Mouse (Mus musculus): ENCODE results near the gene Sntb2.
"Not testable (repeated sequence)": the region's sequence is repeated elsewhere in the genome, so short reads cannot be mapped to it uniquely, and the experiment has no call there.

The Sntb2 gene

GRCm38 (mm10) chr8:106935324-106935869, at the start of gene Sntb2:
Sntb2 (plus strand) TSS chr8:106935750.
- DNase-seq (ENCODE audit: low read depth): peak; percentile 98

- DNase-seq (ENCODE audit: low read depth): peak; percentile 93
Measured at GRCm38 (mm10) chr8:106887336-106888189, 48.0 kb upstream of the Sntb2 start.

GRCm38 (mm10) chr8:106888803-106889202, 46.7 kb upstream of the Sntb2 start:
- peak; percentile 14 for DNase-seq (ENCODE audit: low read depth)

- peak; percentile 67 for DNase-seq (ENCODE audit: low read depth)
Measured at GRCm38 (mm10) chr8:106892210-106892805, 43.2 kb upstream of the Sntb2 start.

GRCm38 (mm10) chr8:106892806-106893451, 42.6 kb upstream of the Sntb2 start:
- DNase-seq (ENCODE audit: low read depth): peak; percentile 40

- peak; percentile 93 for DNase-seq (ENCODE audit: low read depth)
Measured at GRCm38 (mm10) chr8:106893481-106894156, 41.9 kb upstream of the Sntb2 start, which contains the start of gene Utp4. Utp4 (plus strand) TSS chr8:106893636.

- no peak for DNase-seq (ENCODE audit: low read depth)
Measured at GRCm38 (mm10) chr8:106899473-106899872, 36.1 kb upstream of the Sntb2 start.

- peak; percentile 91 for DNase-seq (ENCODE audit: low read depth)
Measured at GRCm38 (mm10) chr8:106905727-106906480, 29.6 kb upstream of the Sntb2 start.

GRCm38 (mm10) chr8:106906635-106907034, 28.9 kb upstream of the Sntb2 start:
- no peak for DNase-seq (ENCODE audit: low read depth)

- no peak for DNase-seq (ENCODE audit: low read depth)
Measured at GRCm38 (mm10) chr8:106907450-106907849, 28.1 kb upstream of the Sntb2 start.

GRCm38 (mm10) chr8:106908291-106908690, 27.3 kb upstream of the Sntb2 start:
- no peak for DNase-seq (ENCODE audit: low read depth)

GRCm38 (mm10) chr8:106913631-106914030, 21.9 kb upstream of the Sntb2 start:
- DNase-seq (ENCODE audit: low read depth): no peak

GRCm38 (mm10) chr8:106919721-106920394, 15.7 kb upstream of the Sntb2 start:
- DNase-seq (ENCODE audit: low read depth): no peak

GRCm38 (mm10) chr8:106920395-106920741, 15.2 kb upstream of the Sntb2 start:
- no peak for DNase-seq (ENCODE audit: low read depth)

- DNase-seq (ENCODE audit: low read depth): no peak
Measured at GRCm38 (mm10) chr8:106924057-106924456, 11.5 kb upstream of the Sntb2 start.

GRCm38 (mm10) chr8:106924904-106925349, 10.6 kb upstream of the Sntb2 start:
- DNase-seq (ENCODE audit: low read depth): peak; percentile 73

GRCm38 (mm10) chr8:106925446-106925845, 10.1 kb upstream of the Sntb2 start:
- no peak for DNase-seq (ENCODE audit: low read depth)

GRCm38 (mm10) chr8:106927247-106927646, 8.3 kb upstream of the Sntb2 start:
- peak; percentile 40 for DNase-seq (ENCODE audit: low read depth)

GRCm38 (mm10) chr8:106928182-106928581, 7.4 kb upstream of the Sntb2 start:
- DNase-seq (ENCODE audit: low read depth): not testable (repeated sequence)

GRCm38 (mm10) chr8:106929155-106929913, 6.2 kb upstream of the Sntb2 start:
- peak; percentile 95 for DNase-seq (ENCODE audit: low read depth)

All from NIH3T3 (cell line).